8 mouse cellular contexts compared by ENCODE assay signal in genomic region chr17:46201151-46201550, GRCm38 (mm10). TPM values are rescaled to one million over a fixed set of nuclear protein-coding genes. Genes with fewer than 3 reads are reported as not detected.
DNase-seq lines count a peak whose midpoint lies in the region; ATAC-seq lines count a peak whose summit lies in the region.

No protein-coding gene starts in this region.

- H3K4me1 ChIP-seq in kidney, embryonic 16.5 days (ENCODE audit: insufficient read depth, low read length), result peaks cover 22% of the 10 kb centered on the region
- H3K4me1 ChIP-seq in hindbrain, embryonic 14.5 days (replicated peaks; ENCODE audit: control insufficient read depth, insufficient read depth, low read length), result peaks cover 20% of the 10 kb centered on the region
- peaks cover 34% of the 10 kb centered on the region for H3K4me1 ChIP-seq in midbrain, embryonic 15.5 days

- H3K4me3 ChIP-seq in kidney, embryonic 16.5 days (ENCODE audit: low read length), result peak overlapping the region; percentile 78; the same call in 1 of the 2 replicates
- peak overlapping the region; percentile 94 for H3K4me3 ChIP-seq in hindbrain, embryonic 14.5 days (replicated peaks; ENCODE audit: low read length)
- H3K4me3 ChIP-seq in midbrain, embryonic 15.5 days, result peak overlapping the region; percentile 90

- peak overlapping the region; percentile 78 for H3K4me2 ChIP-seq in kidney, embryonic 16.5 days (replicated peaks; ENCODE audit: low read depth, low read length)
- peak overlapping the region; percentile 97 for H3K4me2 ChIP-seq in hindbrain, embryonic 14.5 days (replicated peaks)
- H3K4me2 ChIP-seq in midbrain, embryonic 15.5 days, result peak overlapping the region; percentile 82; the same call in 1 of the 2 replicates

- no peaks in the 10 kb centered on the region for H3K27me3 ChIP-seq in kidney, embryonic 16.5 days (ENCODE audit: insufficient read depth, low read length)
- H3K27me3 ChIP-seq in hindbrain, embryonic 14.5 days (ENCODE audit: control insufficient read depth, insufficient read depth, low read length), result no peaks in the 10 kb centered on the region
- no peaks in the 10 kb centered on the region for H3K27me3 ChIP-seq in midbrain, embryonic 15.5 days (replicated peaks)

- no peaks in the 10 kb centered on the region for H3K9me3 ChIP-seq in kidney, embryonic 16.5 days (ENCODE audit: low read length)
- H3K9me3 ChIP-seq in hindbrain, embryonic 14.5 days (ENCODE audit: control insufficient read depth, low read length), result no peaks in the 10 kb centered on the region
- H3K9me3 ChIP-seq in midbrain, embryonic 15.5 days, result no peaks in the 10 kb centered on the region

- H3K9ac ChIP-seq in kidney, embryonic 16.5 days (replicated peaks; ENCODE audit: low read length), result no peak overlapping the region; the same call in 1 of the 2 replicates
- H3K9ac ChIP-seq in hindbrain, embryonic 14.5 days, result peak overlapping the region; percentile 72
- H3K9ac ChIP-seq in midbrain, embryonic 15.5 days, result peak overlapping the region; percentile 68; the same call in 1 of the 2 replicates

- no peak overlapping the region for H3K27ac ChIP-seq in kidney, embryonic 16.5 days (ENCODE audit: low read length)
- H3K27ac ChIP-seq in hindbrain, embryonic 14.5 days, result no peak overlapping the region
- no peak overlapping the region for H3K27ac ChIP-seq in midbrain, embryonic 15.5 days

- H3K36me3 ChIP-seq in kidney, embryonic 16.5 days (ENCODE audit: insufficient read depth, low read length), result peaks cover 29% of the 10 kb centered on the region
- H3K36me3 ChIP-seq in hindbrain, embryonic 14.5 days (replicated peaks; ENCODE audit: control insufficient read depth, insufficient read depth), result peaks cover 47% of the 10 kb centered on the region
- peaks cover 14% of the 10 kb centered on the region for H3K36me3 ChIP-seq in midbrain, embryonic 15.5 days (replicated peaks)

- 60% methylated on average over 6 of the region's 6 CpGs for WGBS in kidney, embryonic 16.5 days
- WGBS in hindbrain, embryonic 14.5 days, result 68% methylated on average over 6 of the region's 6 CpGs
- 59% methylated on average over 6 of the region's 6 CpGs for WGBS in midbrain, embryonic 15.5 days

- no peak for DNase-seq in kidney, postnatal 4 days
- peak; percentile 66 to 68 for DNase-seq in adrenal gland, postnatal 36 days
- DNase-seq in hindbrain, embryonic 14.5 days (ENCODE audit: low spot score), result no peak
- no peak for DNase-seq in T-cell, adult 2 months (ENCODE audit: low spot score)
- DNase-seq in urinary bladder, postnatal 14 days (ENCODE audit: low spot score), result no peak
- no peak for DNase-seq in spleen, adult 18-20 months

- no peak for ATAC-seq in kidney, embryonic 16.5 days (ENCODE audit: low FRiP score, low TSS enrichment)
- ATAC-seq in hindbrain, embryonic 14.5 days (ENCODE audit: low FRiP score), result no peak
- no peak for ATAC-seq in midbrain, embryonic 15.5 days (replicated peaks)

RNA-seq across cellular contexts. Expression of gene Polh, which starts 1.3 kb away (rescaled TPM):
- polyA plus RNA-seq in kidney, embryonic 16.5 days (2015; fragmentation: Nextera tagmentation; extraction: Ambion mirVana), result 13.3 and 16.8 TPM in 2 replicates
- total RNA-seq in adrenal gland, postnatal 36 days (2021), result 10 to 100 TPM; 43.3 to 45.3 TPM
- 5.5 and 6.4 TPM in 2 replicates for polyA plus RNA-seq in hindbrain, embryonic 14.5 days (2014; fragmentation: Nextera tagmentation; extraction: Ambion mirVana)
- polyA plus RNA-seq in midbrain, embryonic 15.5 days (2015; fragmentation: Nextera tagmentation; extraction: Ambion mirVana), result 7.4 and 8.2 TPM in 2 replicates

RNA-seq across cellular contexts. Expression of gene Xpo5, which starts 1.4 kb away (rescaled TPM):
- polyA plus RNA-seq in kidney, embryonic 16.5 days (2015; fragmentation: Nextera tagmentation; extraction: Ambion mirVana), result 45.5 and 49.5 TPM in 2 replicates
- 10 to 100 TPM; 81.4 to 87.7 TPM for total RNA-seq in adrenal gland, postnatal 36 days (2021)
- polyA plus RNA-seq in hindbrain, embryonic 14.5 days (2014; fragmentation: Nextera tagmentation; extraction: Ambion mirVana), result 43.4 and 44.4 TPM in 2 replicates
- polyA plus RNA-seq in midbrain, embryonic 15.5 days (2015; fragmentation: Nextera tagmentation; extraction: Ambion mirVana), result 40.4 and 41.0 TPM in 2 replicates

RNA-seq across cellular contexts. Expression of gene Gtpbp2, which starts 40.3 kb away (rescaled TPM):
- polyA plus RNA-seq in kidney, embryonic 16.5 days (2015; fragmentation: Nextera tagmentation; extraction: Ambion mirVana), result 44.8 and 51.2 TPM in 2 replicates
- total RNA-seq in adrenal gland, postnatal 36 days (2021), result 10 to 100 TPM; 67.4 to 78.1 TPM
- polyA plus RNA-seq in hindbrain, embryonic 14.5 days (2014; fragmentation: Nextera tagmentation; extraction: Ambion mirVana), result 25.7 and 29.9 TPM in 2 replicates
- polyA plus RNA-seq in midbrain, embryonic 15.5 days (2015; fragmentation: Nextera tagmentation; extraction: Ambion mirVana), result 46.2 and 46.3 TPM in 2 replicates

RNA-seq across cellular contexts. Expression of gene Polr1c, which starts 46.7 kb away (rescaled TPM):
- 109 TPM in 2 replicates for polyA plus RNA-seq in kidney, embryonic 16.5 days (2015; fragmentation: Nextera tagmentation; extraction: Ambion mirVana)
- 100 to 1,000 TPM in 1 of 2 experiments, 10 to 100 TPM in 1; 97.8 to 119 TPM for total RNA-seq in adrenal gland, postnatal 36 days (2021)
- polyA plus RNA-seq in hindbrain, embryonic 14.5 days (2014; fragmentation: Nextera tagmentation; extraction: Ambion mirVana), result 75.4 and 80.1 TPM in 2 replicates
- polyA plus RNA-seq in midbrain, embryonic 15.5 days (2015; fragmentation: Nextera tagmentation; extraction: Ambion mirVana), result 71.6 and 78.4 TPM in 2 replicates

RNA-seq across cellular contexts. Expression of gene Yipf3, which starts 46.7 kb away (rescaled TPM):
- polyA plus RNA-seq in kidney, embryonic 16.5 days (2015; fragmentation: Nextera tagmentation; extraction: Ambion mirVana), result 132 and 139 TPM in 2 replicates
- total RNA-seq in adrenal gland, postnatal 36 days (2021), result 100 to 1,000 TPM; 137 to 176 TPM
- 91.6 and 97.2 TPM in 2 replicates for polyA plus RNA-seq in hindbrain, embryonic 14.5 days (2014; fragmentation: Nextera tagmentation; extraction: Ambion mirVana)
- 95.2 and 107 TPM in 2 replicates for polyA plus RNA-seq in midbrain, embryonic 15.5 days (2015; fragmentation: Nextera tagmentation; extraction: Ambion mirVana)

Comparison
In these comparisons a context has a peak if more than half of its experiments do, and no peak if none do; other contexts are left out.
1. DNase-seq: peak in adrenal gland, postnatal 36 days (2 of 2); none in kidney, postnatal 4 days (0 of 2), hindbrain, embryonic 14.5 days (single experiment), T-cell, adult 2 months (single experiment), urinary bladder, postnatal 14 days (single experiment) and spleen, adult 18-20 months (0 of 2).
2. Peak in every context shown above with its lines, with median percentiles within 50 percentile points of each other: H3K4me2 ChIP-seq and H3K4me3 ChIP-seq.